Mouse (Mus musculus) myocyte (in vitro differentiated cells): ENCODE measurements around the gene Jakmip3.

Source experiments
- CEBPB ChIP-seq: IDR thresholded peaks from 2 replicates; pipeline ENCODE4 v1.6.1; 2011; ENCODE audit warnings: mild to moderate bottlenecking, moderate library complexity; ENCODE audit not compliant: poor library complexity, insufficient read depth, severe bottlenecking
- E2F4 ChIP-seq: IDR thresholded peaks from one replicate; pipeline ENCODE4 v1.6.1; 2011; ENCODE audit warnings: mild to moderate bottlenecking, control low read depth, moderate library complexity; ENCODE audit not compliant: insufficient read depth
- MAX ChIP-seq: IDR thresholded peaks from one replicate; pipeline ENCODE4 v1.6.1; 2011; ENCODE audit warnings: low read depth, mild to moderate bottlenecking, control low read depth
- MYOD1 ChIP-seq, 3 experiments: IDR thresholded peaks; one replicate each; pipeline ENCODE4 v1.6.1; 2011; ENCODE audit warnings: control low read depth in 2 of 3, low read depth in 2 of 3, mild to moderate bottlenecking in 2 of 3, moderate library complexity in 1 of 3; ENCODE audit not compliant: insufficient read length in 2 of 3, control insufficient read depth in 1 of 3
- MYOG ChIP-seq, 3 experiments: IDR thresholded peaks; one replicate each; pipeline ENCODE4 v1.6.1; 2011; ENCODE audit warnings: control low read depth in 2 of 3, low read depth in 2 of 3, mild to moderate bottlenecking in 2 of 3; ENCODE audit not compliant: insufficient read length in 2 of 3, control insufficient read depth in 1 of 3, insufficient read depth in 1 of 3
- POLR2A ChIP-seq: IDR thresholded peaks from one replicate; pipeline ENCODE4 v1.6.1; 2011; ENCODE audit warnings: low read depth, mild to moderate bottlenecking, control low read depth, moderate library complexity; ENCODE audit not compliant: insufficient read length
- REST ChIP-seq: IDR thresholded peaks from one replicate; pipeline ENCODE4 v1.6.1; 2011; ENCODE audit warnings: mild to moderate bottlenecking, control low read depth, moderate library complexity; ENCODE audit not compliant: insufficient read depth, insufficient read length
- SRF ChIP-seq: IDR thresholded peaks from one replicate; pipeline ENCODE4 v1.6.1; 2011; ENCODE audit warnings: low read depth; ENCODE audit not compliant: control insufficient read depth, insufficient read length
- TCF12 ChIP-seq: IDR thresholded peaks from one replicate; pipeline ENCODE4 v1.6.1; 2011; ENCODE audit warnings: mild to moderate bottlenecking, control low read depth; ENCODE audit not compliant: poor library complexity, insufficient read depth, severe bottlenecking
- TCF3 ChIP-seq: IDR thresholded peaks from one replicate; pipeline ENCODE4 v1.6.1; 2011; ENCODE audit warnings: low read depth, control low read depth; ENCODE audit not compliant: insufficient read length
- USF1 ChIP-seq: IDR thresholded peaks from one replicate; pipeline ENCODE4 v1.6.1; 2011; ENCODE audit warnings: low read depth, mild to moderate bottlenecking, control low read depth, moderate library complexity

DNA sequence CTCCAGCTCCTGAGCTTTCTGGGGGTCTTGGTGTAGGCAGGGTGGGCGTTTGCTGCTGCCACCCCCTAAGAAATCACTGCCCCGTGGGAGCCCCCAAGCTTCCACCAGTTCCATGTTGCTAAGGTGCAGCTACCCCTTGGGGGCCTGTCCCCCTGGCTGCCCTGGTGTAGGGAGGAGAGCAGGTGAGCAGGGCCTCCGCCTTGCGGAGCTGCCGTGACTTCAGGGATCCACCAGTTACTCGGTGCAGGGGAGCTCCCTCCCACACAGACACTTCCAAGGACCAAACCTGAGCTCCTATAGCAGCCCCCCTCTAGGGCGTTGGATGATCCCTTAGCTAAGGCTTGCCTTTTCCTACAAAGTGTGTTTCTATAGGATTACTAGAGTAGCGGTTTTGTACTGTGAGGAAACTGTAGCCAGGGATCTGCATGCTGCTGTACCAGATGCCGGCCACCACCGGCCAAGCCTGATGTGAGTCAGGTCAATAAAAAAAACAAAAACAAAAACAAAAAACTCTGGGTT, 160.8 kb downstream of the Jakmip3 start:
- TF ChIP-seq TCF3 (no peak), USF1 (no peak), POLR2A (no peak), TCF12 (no peak), E2F4 (no peak), MAX (no peak), MYOD1 (IDR thresholded peaks at IDR 0.05; ENCODE audit: control insufficient read depth in 1 of 3, insufficient read length in 2 of 3, low read depth in 2 of 3) (no peak), CEBPB (no peak), SRF (no peak), MYOG (IDR thresholded peaks at IDR 0.05; ENCODE audit: control insufficient read depth in 1 of 3, insufficient read depth in 1 of 3, insufficient read length in 2 of 3, low read depth in 2 of 3) (no peak), REST (no peak)
